Mouse (Mus musculus): ENCODE measurements at regions not wholly inside any gene's neighbourhood (a gene's known extent, or its start where the extent isn't known, plus 50 kb on each side); places are given as distances from the start of the nearest gene placed in this dataset.

GRCm38 (mm10) chr13:107167856-107168598 is 146.1 kb upstream of the Kif2a start:
- H3K4me3 ChIP-seq (replicated peaks), result peak overlapping the region; percentile 23; the same call in 1 of the 2 replicates
- H3K9me3 ChIP-seq (replicated peaks), result no peaks in the 10 kb centered on the region
- H3K27me3 ChIP-seq, result no peaks in the 10 kb centered on the region
- peak overlapping the region; percentile 54 for H3K4me2 ChIP-seq
- ATAC-seq (ENCODE audit: low read depth) (no peak), DNase-seq (no peak)
- H3K4me1 ChIP-seq (replicated peaks), result 0 out of 2 replicates have a peak, but pooled peaks cover 4% of the 10 kb centered on the region
- WGBS (ENCODE audit: insufficient replicate concordance), result 66% methylated on average over 10 of the region's 10 CpGs
- H3K9ac ChIP-seq, result no peak overlapping the region
- no peaks in the 10 kb centered on the region for H3K36me3 ChIP-seq
- H3K27ac ChIP-seq, result no peak overlapping the region

GRCm38 (mm10) chr13:107151548-107151947 is 129.6 kb upstream of the Kif2a start:
- Histone ChIP-seq H3K4me2 (no peak overlapping the region), H3K27ac (no peak overlapping the region), H3K4me1 (replicated peaks) (no peaks in the 10 kb centered on the region), H3K9ac (no peak overlapping the region), H3K27me3 (no peaks in the 10 kb centered on the region), H3K4me3 (replicated peaks) (no peak overlapping the region), H3K36me3 (no peaks in the 10 kb centered on the region), H3K9me3 (replicated peaks) (no peaks in the 10 kb centered on the region)
- WGBS (ENCODE audit: insufficient replicate concordance), result 65% methylated on average over 5 of the region's 5 CpGs
- DNase-seq (no peak), ATAC-seq (ENCODE audit: low read depth) (no peak)

GRCm38 (mm10) chr13:107141209-107141608 is 119.3 kb upstream of the Kif2a start:
- Histone ChIP-seq H3K9me3 (replicated peaks) (no peaks in the 10 kb centered on the region), H3K9ac (no peak overlapping the region), H3K27ac (no peak overlapping the region), H3K4me3 (replicated peaks) (no peak overlapping the region), H3K27me3 (no peaks in the 10 kb centered on the region), H3K4me1 (replicated peaks) (no peaks in the 10 kb centered on the region), H3K36me3 (no peaks in the 10 kb centered on the region), H3K4me2 (no peak overlapping the region)
- DNase-seq (no peak), ATAC-seq (ENCODE audit: low read depth) (no peak)
- WGBS (ENCODE audit: insufficient replicate concordance), result 55% methylated on average over 4 of the region's 4 CpGs

- Histone ChIP-seq H3K9me3 (replicated peaks) (no peaks in the 10 kb centered on the region), H3K27ac (no peak overlapping the region), H3K4me1 (replicated peaks) (no peaks in the 10 kb centered on the region), H3K27me3 (no peaks in the 10 kb centered on the region), H3K36me3 (no peaks in the 10 kb centered on the region), H3K4me2 (no peak overlapping the region), H3K9ac (no peak overlapping the region), H3K4me3 (replicated peaks) (no peak overlapping the region)
- ATAC-seq (ENCODE audit: low read depth), result no peak
- no peak for DNase-seq
Observed at GRCm38 (mm10) chr13:107134125-107134524, 112.2 kb upstream of the Kif2a start.

- Histone ChIP-seq H3K36me3 (no peaks in the 10 kb centered on the region), H3K4me2 (no peak overlapping the region), H3K27me3 (no peaks in the 10 kb centered on the region), H3K9me3 (replicated peaks) (no peaks in the 10 kb centered on the region), H3K9ac (no peak overlapping the region), H3K4me3 (replicated peaks) (no peak overlapping the region), H3K27ac (no peak overlapping the region), H3K4me1 (replicated peaks) (no peaks in the 10 kb centered on the region)
- no peak for DNase-seq
- WGBS (ENCODE audit: insufficient replicate concordance), result 76% methylated on average over 7 of the region's 7 CpGs
- no peak for ATAC-seq (ENCODE audit: low read depth)
Observed at GRCm38 (mm10) chr13:107126636-107127035, 104.7 kb upstream of the Kif2a start.

- H3K9me3 ChIP-seq (replicated peaks), result no peaks in the 10 kb centered on the region
- H3K4me2 ChIP-seq, result no peak overlapping the region
- no peak for DNase-seq
- H3K36me3 ChIP-seq, result no peaks in the 10 kb centered on the region
- H3K27ac ChIP-seq, result no peak overlapping the region
- WGBS (ENCODE audit: insufficient replicate concordance), result 44% methylated on average over 8 of the region's 8 CpGs
- no peak for ATAC-seq (ENCODE audit: low read depth)
- no peaks in the 10 kb centered on the region for H3K4me1 ChIP-seq (replicated peaks)
- H3K27me3 ChIP-seq, result no peaks in the 10 kb centered on the region
- H3K4me3 ChIP-seq (replicated peaks), result no peak overlapping the region
- no peak overlapping the region for H3K9ac ChIP-seq
Observed at GRCm38 (mm10) chr13:107124130-107124668, 102.3 kb upstream of the Kif2a start.

- Histone ChIP-seq H3K27me3 (no peaks in the 10 kb centered on the region), H3K9ac (no peak overlapping the region), H3K4me1 (replicated peaks) (no peaks in the 10 kb centered on the region), H3K27ac (no peak overlapping the region), H3K9me3 (replicated peaks) (no peaks in the 10 kb centered on the region), H3K4me3 (replicated peaks) (no peak overlapping the region), H3K4me2 (no peak overlapping the region), H3K36me3 (no peaks in the 10 kb centered on the region)
- peak; percentile 54 for DNase-seq
- 56% methylated on average over 22 of the region's 22 CpGs for WGBS (ENCODE audit: insufficient replicate concordance)
- ATAC-seq (ENCODE audit: low read depth), result no peak
Observed at GRCm38 (mm10) chr13:107113949-107114690, 92.2 kb upstream of the Kif2a start.

GRCm38 (mm10) chr13:107108045-107108444 is 86.1 kb upstream of the Kif2a start:
- H3K36me3 ChIP-seq, result no peaks in the 10 kb centered on the region
- no peak overlapping the region for H3K4me3 ChIP-seq (replicated peaks)
- H3K9me3 ChIP-seq (replicated peaks), result no peaks in the 10 kb centered on the region
- H3K4me1 ChIP-seq (replicated peaks), result peaks cover 2% of the 10 kb centered on the region
- H3K4me2 ChIP-seq, result no peak overlapping the region
- ATAC-seq (ENCODE audit: low read depth) (no peak), DNase-seq (no peak)
- no peak overlapping the region for H3K27ac ChIP-seq
- H3K27me3 ChIP-seq, result no peaks in the 10 kb centered on the region
- no peak overlapping the region for H3K9ac ChIP-seq
- WGBS (ENCODE audit: insufficient replicate concordance), result 89% methylated on average over 5 of the region's 5 CpGs

GRCm38 (mm10) chr13:107107572-107107971 is 85.6 kb upstream of the Kif2a start:
- Histone ChIP-seq H3K27ac (no peak overlapping the region), H3K36me3 (no peaks in the 10 kb centered on the region), H3K4me2 (no peak overlapping the region), H3K9me3 (replicated peaks) (no peaks in the 10 kb centered on the region), H3K4me1 (replicated peaks) (peaks cover 7% of the 10 kb centered on the region), H3K9ac (no peak overlapping the region), H3K27me3 (no peaks in the 10 kb centered on the region), H3K4me3 (replicated peaks) (no peak overlapping the region)
- no peak for ATAC-seq (ENCODE audit: low read depth)
- WGBS (ENCODE audit: insufficient replicate concordance), result 66% methylated on average over 9 of the region's 9 CpGs
- DNase-seq, result no peak

GRCm38 (mm10) chr13:107105510-107105909 is 83.6 kb upstream of the Kif2a start:
- no peak overlapping the region for H3K9ac ChIP-seq
- WGBS (ENCODE audit: insufficient replicate concordance), result 28% methylated on average over 1 of the region's 1 CpGs
- H3K9me3 ChIP-seq (replicated peaks), result no peaks in the 10 kb centered on the region
- no peak for ATAC-seq (ENCODE audit: low read depth)
- H3K27me3 ChIP-seq, result no peaks in the 10 kb centered on the region
- no peak overlapping the region for H3K27ac ChIP-seq
- H3K4me1 ChIP-seq (replicated peaks), result peaks cover 19% of the 10 kb centered on the region
- no peaks in the 10 kb centered on the region for H3K36me3 ChIP-seq
- no peak overlapping the region for H3K4me3 ChIP-seq (replicated peaks)
- DNase-seq, result no peak
- H3K4me2 ChIP-seq, result no peak overlapping the region

GRCm38 (mm10) chr13:107101598-107101997 is 79.7 kb upstream of the Kif2a start:
- Histone ChIP-seq H3K4me2 (peak overlapping the region; percentile 73), H3K9ac (peak overlapping the region; percentile 67), H3K4me1 (replicated peaks) (peaks cover 56% of the 10 kb centered on the region), H3K4me3 (replicated peaks) (peak overlapping the region; percentile 47), H3K9me3 (replicated peaks) (no peaks in the 10 kb centered on the region), H3K36me3 (no peaks in the 10 kb centered on the region), H3K27me3 (no peaks in the 10 kb centered on the region), H3K27ac (peak overlapping the region; percentile 98)
- 11% methylated on average over 13 of the region's 13 CpGs for WGBS (ENCODE audit: insufficient replicate concordance)
- ATAC-seq (ENCODE audit: low read depth) (peak; percentile 56), DNase-seq (peak; percentile 87)

Measured in liver, embryonic 13.5 days (tissue).